Mouse (Mus musculus) inflammation-experienced regulatory T-cells (primary cell): Measurements from ENCODE around the gene Psmc4. TPM values are rescaled to one million over a fixed set of nuclear protein-coding genes. Genes with fewer than 3 reads are reported as not detected.

Experiments used
- polyA plus RNA-seq, 2 experiments: library from polyadenylated mRNA; unstranded; fragments of 100-300 nt; shearing (Covaris generic); gene quantifications; one replicate each; pipeline ENCODE4 v1.2.1; 2017

Gene Psmc4
- 100 to 1,000 TPM; 190 to 197 TPM for polyA plus RNA-seq

GRCm38 (mm10) chr7:28049476-28050409, at the start of gene Psmc4:
Gene Psmc4 (minus strand): TSS chr7:28050101.

GRCm38 (mm10) chr7:28070531-28071298, 20.8 kb upstream of the Psmc4 start, which contains the start of gene Fcgbp:
Gene Fcgbp (plus strand): TSS chr7:28071236.

GRCm38 (mm10) chr7:28013549-28014444, 36.1 kb downstream of the Psmc4 start, which contains the start of gene Zfp850:
Gene Zfp850 (minus strand): TSS chr7:28014115.

Other genes with a start within 250 kb of the Psmc4 start
- 1 to 10 TPM; 2.4 to 5.6 TPM for gene Zfp626, start 242.9 kb downstream of the Psmc4 start, polyA plus RNA-seq
- gene Zfp59, start 211.5 kb downstream of the Psmc4 start, polyA plus RNA-seq, result 1 to 10 TPM; 7.5 to 9.3 TPM
- 10 to 100 TPM; 10.3 to 11.6 TPM for gene Zfp607a, start 192.6 kb downstream of the Psmc4 start, polyA plus RNA-seq
- gene Zfp974, start 120.6 kb downstream of the Psmc4 start, polyA plus RNA-seq, result 1 to 10 TPM; 6.5 to 9.6 TPM
- gene Zfp780b, start 70.9 kb downstream of the Psmc4 start, polyA plus RNA-seq, result 10 to 100 TPM; 11.7 to 12.2 TPM
- gene Zfp850, start 36.0 kb downstream of the Psmc4 start, polyA plus RNA-seq, result 1 to 10 TPM; 7.3 to 8.3 TPM
- 1 to 10 TPM in 1 of 2 experiments, under 1 TPM in 1; 0.08 to 2.1 TPM for gene Fcgbp, start 21.1 kb upstream of the Psmc4 start, polyA plus RNA-seq
- under 1 TPM; 0.08 to 0.70 TPM for gene 9530053A07Rik, start 79.4 kb upstream of the Psmc4 start, polyA plus RNA-seq
- 100 to 1,000 TPM; 151 to 160 TPM for gene Fbl, start 119.6 kb upstream of the Psmc4 start, polyA plus RNA-seq
- gene Dyrk1b, start 129.4 kb upstream of the Psmc4 start, polyA plus RNA-seq, result 10 to 100 TPM; 11.0 to 12.3 TPM
- gene Eid2, start 217.8 kb upstream of the Psmc4 start, polyA plus RNA-seq, result 10 to 100 TPM; 18.0 to 22.6 TPM
- 1 to 10 TPM; 4.2 to 6.9 TPM for gene Eid2b, start 227.6 kb upstream of the Psmc4 start, polyA plus RNA-seq
- under 1 TPM in 1 of 2 experiments, not detected in 1; 0.75 TPM for gene Selenov, start 241.1 kb upstream of the Psmc4 start, polyA plus RNA-seq